Mouse (Mus musculus): ENCODE measurements around the gene Shisa7.
"Not testable (repeated sequence)": the region's sequence is repeated elsewhere in the genome, so short reads cannot be mapped to it uniquely, and the experiment has no call there.

Gene Shisa7

DNA sequence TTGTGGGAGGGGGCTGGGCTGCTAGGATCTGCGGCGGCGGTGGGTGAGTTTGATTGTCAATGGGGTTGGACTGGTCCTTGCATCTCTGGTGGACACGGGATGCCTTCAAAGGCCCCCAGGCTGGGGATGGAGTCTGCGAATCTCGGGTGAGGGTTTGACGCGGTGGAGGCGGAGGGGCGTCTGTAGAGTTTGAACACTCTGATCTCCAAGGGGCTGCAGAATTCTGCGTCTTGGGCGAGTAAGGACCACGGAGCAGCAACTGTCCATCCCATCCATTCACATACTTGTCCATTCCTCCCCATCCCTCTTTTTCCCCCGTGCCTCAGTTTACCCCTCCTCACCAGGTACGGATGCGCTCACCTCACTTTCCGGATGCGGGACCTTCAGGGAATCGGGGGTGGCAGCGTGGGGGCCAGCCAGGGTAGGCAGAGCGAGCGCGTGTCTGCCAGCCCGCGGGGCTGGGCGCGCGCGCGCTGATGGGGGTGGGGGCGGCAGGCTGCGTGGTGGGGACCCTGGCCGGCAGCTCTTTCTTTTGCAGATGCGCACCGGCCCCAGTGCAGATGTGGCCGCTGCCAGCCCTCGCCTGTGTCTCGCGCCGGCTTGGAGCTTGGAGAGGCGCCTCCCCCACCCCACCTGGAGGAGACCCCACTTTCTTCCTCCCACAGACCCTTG lies at the start of gene Shisa7:
Shisa7 (minus strand) TSS at position 452 of the 672 bp plus-strand sequence.
- DNase-seq (ENCODE audit: low spot score in 2 of 2), result no peak

DNA sequence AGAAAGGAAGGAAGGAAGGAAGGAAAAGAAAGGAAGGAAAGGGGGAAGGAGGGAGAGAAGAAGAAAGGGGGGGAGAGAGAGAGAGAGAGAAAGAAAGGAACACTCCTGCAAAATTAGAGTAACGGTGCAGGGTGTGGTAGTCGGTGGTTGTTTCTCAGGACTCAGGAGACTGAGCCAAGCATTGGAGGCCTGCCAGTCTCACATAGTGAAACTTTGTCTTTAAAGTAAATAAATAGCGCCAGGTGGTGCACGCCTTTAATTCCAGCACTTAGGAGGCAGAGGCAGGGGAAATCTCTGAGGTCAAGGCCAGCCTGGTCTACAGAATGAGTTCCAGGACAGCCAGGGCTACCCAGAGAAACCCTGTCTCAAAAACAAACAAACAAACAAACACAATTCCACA lies 42.2 kb upstream of the Shisa7 start:
- DNase-seq (ENCODE audit: low spot score in 2 of 2), result no peak

DNA sequence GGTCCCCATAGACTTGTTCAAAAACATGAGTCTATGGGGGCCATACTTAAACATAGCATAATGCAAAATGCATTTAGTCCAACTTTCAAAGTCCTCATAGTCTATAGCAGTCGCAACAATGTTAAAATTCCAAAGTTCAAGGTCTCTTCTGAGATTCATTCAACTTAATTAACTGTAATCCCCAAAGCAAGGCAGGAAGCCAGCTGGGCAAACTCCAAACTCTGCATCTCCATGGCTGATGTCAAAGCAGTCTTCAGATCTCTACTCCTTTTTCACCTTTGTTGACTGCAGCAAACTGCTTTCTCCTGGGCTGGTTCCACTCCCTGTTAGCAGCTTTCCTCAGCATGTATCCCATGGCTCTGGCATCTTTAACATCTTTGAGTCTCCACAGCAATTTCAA lies 34.5 kb upstream of the Shisa7 start:
- not testable (repeated sequence) for DNase-seq (ENCODE audit: low spot score in 2 of 2)

DNA sequence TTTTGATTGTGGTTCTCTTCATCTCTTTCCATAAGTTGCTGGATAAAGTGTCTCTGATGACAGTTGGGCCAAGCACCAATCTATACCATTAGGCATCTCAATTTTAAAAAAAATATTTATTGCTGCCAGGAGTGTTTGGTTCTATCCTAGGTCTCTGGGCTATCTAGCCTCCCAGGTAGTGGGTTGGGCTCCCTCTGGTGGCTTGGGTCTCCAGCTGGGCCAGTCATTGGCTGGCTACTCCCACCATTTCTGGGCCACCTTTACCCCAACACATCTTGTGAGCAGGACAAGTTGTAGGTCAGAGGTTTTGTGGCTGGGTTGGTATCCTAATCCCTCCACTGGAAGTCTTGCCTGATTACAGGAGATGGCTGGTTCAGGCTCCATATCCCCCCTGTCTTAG lies 33.7 kb upstream of the Shisa7 start:
- no peak for DNase-seq (ENCODE audit: low spot score in 2 of 2)

DNA sequence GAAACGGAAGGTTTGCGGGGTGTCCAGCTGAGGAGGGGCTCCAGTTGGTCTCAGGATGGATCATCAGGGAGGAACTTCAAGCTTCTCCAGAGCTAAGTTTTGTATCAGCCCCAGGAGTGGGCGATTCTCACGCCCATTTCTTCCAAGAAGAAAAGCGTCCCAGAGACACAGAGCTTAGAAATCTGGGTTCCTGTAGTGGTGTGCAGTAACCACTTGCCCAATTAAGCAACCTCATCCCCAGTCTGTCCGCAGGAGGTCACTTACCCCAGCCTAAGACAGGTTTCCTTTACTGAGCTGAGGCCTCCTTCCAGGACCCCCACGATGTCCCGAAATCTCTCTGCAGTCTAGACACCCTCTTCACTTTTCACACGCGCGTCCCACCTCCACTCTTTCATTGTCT lies 32.7 kb upstream of the Shisa7 start:
- no peak for DNase-seq (ENCODE audit: low spot score in 2 of 2)

DNA sequence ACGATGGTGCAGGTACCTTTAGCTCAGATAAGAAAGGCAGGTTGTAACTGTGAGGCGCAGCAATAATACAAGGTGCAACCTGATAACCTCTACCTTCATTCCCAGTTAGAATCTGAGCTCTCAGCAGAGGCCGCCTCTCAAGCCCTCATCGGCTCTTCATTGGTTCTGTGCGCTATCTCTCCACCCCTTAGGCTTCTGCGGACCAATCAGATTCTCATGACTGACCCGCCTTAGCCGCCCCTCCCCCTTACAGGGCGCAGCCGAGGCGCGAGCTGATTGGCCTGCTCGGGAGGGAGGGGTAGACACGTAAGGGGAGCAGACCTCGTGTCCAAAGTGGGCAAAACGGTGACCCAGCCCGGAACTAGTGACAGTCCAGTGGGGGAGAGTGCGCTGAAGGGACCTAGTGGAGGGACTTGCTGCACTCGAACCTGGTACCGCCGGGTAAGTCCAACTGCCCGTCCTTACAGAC lies 32.3 kb upstream of the Shisa7 start, which contains the start of gene Isoc2a:
Isoc2a (plus strand) TSS at position 401 of the 469 bp plus-strand sequence.
- DNase-seq (ENCODE audit: low spot score in 2 of 2), result peak; percentile 92 to 93

DNA sequence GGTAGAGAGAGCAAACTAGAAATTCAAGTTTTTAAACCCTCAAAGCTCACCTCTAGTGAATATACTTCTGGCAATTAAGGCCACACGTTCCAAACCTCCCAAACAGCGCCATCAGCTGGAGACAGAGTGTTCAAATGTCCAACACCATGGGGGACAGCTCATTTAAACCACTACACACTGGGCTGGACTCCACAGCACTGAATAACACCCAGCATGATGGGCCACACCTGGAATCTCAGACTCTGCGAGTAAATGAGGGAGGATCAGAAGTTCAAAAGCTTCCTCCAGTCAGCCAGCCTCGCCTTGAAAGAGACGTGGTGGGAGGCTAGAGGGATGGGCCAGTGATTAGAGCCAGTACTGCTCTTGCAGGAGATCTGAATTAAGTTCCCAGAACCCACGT lies 25.6 kb upstream of the Shisa7 start, which contains the start of gene Isoc2b:
Isoc2b (minus strand) TSS at position 126 of the 400 bp plus-strand sequence.
- no peak for DNase-seq (ENCODE audit: low spot score in 2 of 2)

DNA sequence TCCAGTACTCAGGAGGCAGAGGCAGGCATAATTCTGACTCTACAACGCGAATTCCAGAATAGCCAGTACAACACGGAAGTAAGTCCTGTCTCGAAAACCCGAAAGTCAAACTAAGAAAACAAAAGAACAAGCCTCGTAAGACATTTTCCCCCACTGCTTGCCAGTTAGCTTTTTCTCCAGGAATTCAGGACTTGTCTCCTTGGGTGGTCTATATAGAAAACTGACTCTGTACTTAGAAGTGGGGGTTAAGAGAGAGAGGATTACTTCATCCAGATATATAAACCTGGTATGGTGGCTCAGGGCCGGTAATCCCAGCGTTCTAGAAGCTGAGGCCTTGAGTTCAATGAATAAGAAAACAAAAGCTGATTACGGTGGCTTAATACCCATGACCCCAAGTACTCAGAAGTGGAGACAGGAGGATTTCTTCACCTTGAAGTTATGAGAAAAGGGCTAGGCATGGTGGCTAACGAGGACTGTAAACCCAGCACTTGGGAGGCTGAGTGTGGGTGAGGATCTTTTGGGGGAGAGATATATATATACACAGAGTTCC lies 22.2 kb upstream of the Shisa7 start:
- DNase-seq (ENCODE audit: low spot score in 2 of 2), result no peak

DNA sequence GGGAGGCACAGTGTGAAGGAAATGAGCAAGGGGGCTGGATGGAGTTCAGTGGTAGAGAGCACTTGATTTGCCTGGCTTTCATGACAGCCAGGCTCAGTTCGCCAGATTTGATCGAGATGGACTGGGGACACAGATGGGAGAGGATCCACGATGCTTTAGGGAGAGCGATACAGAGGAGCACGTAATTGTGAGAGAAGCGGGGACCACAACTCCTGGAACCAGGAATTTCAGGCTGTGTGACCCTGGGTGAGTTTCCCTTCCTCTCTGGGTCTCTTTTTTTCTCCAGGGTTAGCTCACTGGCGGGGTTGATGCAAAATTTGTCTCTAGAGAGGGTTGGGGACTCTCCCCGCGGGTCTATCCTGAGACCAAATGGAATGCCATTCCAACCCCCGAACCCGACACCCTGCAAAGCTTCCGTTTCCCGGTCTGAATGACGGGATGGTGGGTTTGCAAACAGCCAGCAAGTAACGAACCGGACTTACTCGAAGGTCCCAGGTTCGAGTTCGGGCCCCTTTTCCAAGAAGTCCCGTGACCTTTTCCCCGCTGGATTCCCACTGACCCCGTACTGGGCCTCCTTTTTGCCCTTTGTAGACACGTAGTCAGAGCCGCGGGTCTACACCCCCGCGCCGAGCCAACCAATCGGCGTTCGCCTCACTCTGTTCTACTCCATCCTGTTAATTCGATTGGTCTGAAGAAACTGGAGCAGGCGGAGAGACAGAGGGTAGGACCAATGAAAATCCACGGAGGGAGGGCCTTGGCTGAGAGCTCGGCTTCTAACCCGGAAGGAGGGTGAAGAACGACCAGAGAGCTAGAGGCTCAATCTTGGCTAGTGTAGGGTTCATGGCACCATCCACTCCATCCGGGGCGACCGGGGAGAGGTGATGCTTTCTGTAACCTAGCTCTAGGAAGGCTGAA lies 21.3 kb upstream of the Shisa7 start:
- peak; percentile 99 for DNase-seq (ENCODE audit: low spot score in 2 of 2)

DNA sequence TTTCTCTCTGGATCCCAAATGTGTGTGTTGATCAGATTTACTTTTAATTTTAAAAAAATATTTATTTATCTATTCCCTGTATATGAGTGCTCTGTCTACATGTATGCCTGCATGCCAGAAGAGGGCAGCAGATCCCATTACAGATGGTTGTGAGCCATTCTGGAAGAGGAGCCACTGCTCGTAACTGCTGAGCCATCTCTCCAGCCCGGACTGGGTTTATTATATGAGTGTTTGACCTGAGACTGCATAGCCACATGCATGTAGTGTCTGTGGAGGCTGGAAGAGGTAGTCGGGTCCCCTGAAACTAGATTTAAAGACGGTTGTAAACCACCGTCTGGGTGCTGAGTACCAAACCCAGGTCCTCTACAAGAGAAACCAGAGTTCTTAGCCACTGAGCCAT lies 20.6 kb upstream of the Shisa7 start:
- peak in 1 of 2 experiments; percentile 41 for DNase-seq (ENCODE audit: low spot score in 2 of 2)

DNA sequence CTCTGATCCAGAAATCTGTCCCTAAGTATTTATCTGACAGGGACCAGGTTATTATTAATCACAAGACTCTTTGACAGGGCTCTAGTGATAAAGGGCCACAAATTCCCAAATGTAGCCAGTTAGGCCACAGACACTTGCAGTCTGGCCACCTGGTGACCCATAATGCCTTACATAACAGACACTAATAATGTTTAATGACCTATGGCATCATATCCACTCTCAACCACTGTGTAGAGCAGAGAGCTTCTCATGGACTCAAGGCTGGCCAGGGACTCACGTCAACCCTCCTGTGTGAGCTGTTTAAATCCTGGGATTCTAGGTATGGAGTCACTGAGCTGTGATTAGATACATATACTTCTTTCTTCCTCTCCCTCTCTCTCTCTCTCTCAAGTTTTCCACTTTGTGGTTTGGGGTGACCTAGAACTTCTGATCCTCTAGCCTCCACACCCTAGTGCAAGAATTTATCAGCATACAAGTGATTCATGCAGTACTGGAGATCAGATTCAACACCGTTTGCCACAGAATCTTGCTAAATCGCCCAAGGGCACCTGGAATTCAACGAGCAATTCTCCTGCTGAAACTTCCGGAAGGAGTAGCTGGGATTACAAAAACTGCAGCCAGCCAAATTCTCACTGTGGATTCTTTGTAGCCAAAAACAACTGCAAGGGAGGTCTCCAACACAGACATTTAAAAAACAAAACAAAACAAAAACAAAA lies 19.8 kb upstream of the Shisa7 start:
- DNase-seq (ENCODE audit: low spot score in 2 of 2), result no peak

DNA sequence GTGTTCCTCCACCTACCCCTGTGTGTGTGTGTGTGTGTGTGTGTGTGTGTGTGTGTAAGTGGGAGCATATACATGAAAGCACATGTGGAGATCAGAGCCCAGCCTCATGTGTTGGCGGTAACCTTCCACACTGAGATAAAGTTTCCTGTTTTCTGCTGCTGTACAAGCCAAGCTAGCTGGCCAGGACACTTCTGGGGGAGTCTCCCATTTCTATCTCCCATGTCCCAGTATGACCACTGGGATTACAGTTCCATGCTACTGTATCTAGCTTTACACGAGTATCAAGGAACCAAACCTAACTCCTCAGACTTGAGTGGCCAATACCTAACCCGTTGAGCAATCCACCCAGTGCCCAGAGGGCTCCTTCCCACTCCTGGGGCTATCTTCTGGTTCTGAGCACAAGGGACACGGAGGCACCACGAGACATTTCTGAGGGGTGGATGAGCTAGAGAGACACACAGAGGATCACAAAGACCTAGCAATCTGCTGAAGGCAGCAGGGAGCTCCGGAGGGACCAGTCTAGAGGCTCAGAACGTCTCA lies 19.1 kb upstream of the Shisa7 start:
- no peak for DNase-seq (ENCODE audit: low spot score in 2 of 2)

DNA sequence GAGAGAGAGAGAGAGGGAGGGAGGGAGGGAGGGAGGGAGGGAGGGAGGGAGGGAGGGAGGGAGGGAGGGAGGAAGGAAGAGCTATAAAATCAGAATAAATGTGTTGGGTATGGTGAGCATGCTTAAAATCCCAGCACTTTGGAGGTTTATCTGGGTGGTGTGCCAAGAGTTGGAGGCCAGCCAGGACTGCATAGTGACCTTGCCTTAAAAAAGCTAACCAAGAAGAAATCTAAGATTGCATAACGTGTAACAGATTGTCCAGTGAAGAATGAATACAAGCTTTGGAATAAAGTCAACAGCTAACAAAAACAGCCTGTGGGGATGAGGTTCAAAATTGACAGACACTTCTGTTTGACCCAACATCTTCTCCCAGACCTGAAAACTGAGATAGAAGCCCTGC lies 18.5 kb upstream of the Shisa7 start:
- DNase-seq (ENCODE audit: low spot score in 2 of 2), result peak; percentile 59 to 81

DNA sequence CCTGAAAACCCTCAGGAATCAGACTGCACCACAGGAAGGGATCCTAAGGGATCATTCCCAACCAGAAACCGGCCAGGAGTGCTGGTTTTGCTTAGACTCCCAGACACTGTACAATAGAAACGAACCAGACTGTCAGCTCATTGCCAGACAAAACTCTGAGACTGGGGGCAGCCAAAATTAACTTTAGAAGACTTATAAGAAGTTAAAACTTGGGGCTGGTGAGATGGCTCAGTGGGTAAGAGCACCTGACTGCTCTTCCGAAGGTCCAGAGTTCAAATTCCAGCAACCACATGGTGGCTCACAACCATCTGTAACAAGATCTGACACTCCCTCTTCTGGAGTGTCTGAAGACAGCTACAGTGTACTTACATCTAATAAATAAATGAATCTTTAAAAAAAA lies 16.4 kb upstream of the Shisa7 start:
- DNase-seq (ENCODE audit: low spot score in 2 of 2), result not testable (repeated sequence)

DNA sequence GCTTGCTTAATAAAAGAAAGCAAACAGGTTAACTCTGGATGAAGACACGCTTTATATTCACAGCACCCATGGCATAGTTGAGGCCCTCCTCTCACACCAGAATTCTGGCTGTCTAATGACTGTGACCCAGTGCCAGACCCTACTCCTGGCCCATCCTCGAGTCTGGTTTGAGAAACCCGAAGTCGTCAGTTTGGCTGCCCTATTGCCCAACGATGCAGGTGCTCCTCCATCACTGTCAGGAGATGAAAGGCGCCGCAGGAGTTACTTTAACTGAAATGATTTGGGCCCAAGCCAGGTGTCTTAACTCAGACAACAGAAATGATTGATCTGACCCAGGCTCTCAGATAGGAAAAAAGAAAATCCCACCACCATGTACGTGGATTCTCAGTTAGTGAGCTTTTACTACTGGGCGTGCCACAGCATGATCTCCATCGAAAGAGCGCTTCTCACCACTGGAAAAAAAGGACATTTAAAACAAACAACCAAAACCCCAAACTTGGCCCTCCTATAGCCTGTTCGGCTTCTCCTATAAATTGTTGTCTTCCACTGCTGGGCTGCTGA lies 15.0 kb upstream of the Shisa7 start:
- no peak for DNase-seq (ENCODE audit: low spot score in 2 of 2)

DNA sequence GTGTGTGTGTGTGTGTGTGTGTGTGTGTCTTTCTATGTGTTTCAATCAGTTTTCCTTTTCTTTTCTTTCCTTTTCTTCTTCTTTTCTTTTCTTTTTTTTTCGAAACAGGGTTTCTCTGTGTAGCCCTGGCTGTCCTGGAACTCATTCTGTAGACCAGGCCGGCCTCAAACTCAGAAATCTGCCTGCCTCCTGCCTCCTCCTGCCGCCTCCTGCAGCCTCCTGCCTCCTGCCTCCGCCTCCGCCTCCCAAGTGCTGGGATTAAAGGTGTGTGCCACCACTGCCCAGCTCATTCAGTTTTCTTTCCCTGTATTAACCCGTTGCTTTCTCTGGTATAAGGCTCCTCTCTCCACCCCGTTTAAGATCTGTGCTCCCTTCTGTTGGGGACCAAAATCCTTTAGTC lies 12.8 kb upstream of the Shisa7 start:
- no peak for DNase-seq (ENCODE audit: low spot score in 2 of 2)

DNA sequence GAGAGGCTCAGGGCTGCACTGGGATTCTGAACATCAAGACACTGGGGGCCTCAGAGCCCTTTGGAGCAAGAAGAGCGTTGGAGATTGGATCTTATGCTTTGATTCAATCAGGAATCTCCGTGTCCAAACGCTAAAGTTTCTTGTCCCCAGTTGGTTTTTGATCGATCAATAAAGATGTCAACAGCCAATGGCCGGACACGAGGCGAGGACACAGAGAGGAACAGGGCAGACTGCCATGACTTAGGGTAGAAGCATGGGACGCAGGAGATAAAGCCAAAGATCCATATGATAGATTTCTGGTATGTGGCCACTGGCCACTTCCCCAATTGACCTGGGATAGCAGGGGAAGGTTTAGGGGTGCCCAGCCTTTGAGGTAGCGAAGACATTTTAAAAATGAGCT lies 12.0 kb upstream of the Shisa7 start:
- DNase-seq (ENCODE audit: low spot score in 2 of 2), result no peak

DNA sequence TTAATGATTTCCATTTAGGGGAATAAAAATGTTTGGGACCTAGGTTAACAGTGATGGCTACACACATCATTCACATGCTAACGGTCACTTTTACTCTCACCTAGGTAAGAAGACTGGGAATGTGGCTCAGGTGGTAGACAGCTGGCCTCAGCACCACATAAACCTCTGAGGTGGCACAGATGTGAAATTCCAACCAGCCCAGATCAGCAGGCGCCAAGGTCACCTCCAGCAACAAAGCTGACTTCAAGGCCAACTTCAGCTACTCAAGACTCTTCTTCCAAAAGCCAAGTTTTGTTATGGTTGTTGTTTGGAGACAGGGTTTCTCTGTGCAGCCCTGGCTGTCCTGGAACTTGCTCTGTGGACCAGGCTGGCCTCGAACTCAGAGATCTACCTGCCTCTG lies 9.1 kb upstream of the Shisa7 start:
- DNase-seq (ENCODE audit: low spot score in 2 of 2), result no peak

DNA sequence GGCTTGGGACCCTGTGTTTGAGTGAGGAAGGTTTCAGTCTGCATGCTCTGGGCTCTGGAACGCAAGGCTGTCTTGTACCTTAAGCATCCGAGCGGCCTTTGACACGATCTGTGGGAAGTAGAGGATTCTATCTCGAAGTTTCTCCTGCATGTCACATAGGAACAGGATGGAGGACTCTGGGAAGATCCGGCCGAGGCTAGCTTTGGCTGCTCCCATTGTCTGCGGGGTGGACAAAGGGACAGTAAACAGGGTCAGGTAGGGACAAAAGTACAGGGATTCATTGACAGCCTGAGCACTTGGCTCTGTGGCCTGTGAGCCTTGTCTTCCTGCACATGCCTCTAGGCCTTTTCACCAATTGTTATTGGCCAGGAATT lies 6.8 kb upstream of the Shisa7 start:
- DNase-seq (ENCODE audit: low spot score in 2 of 2), result no peak

DNA sequence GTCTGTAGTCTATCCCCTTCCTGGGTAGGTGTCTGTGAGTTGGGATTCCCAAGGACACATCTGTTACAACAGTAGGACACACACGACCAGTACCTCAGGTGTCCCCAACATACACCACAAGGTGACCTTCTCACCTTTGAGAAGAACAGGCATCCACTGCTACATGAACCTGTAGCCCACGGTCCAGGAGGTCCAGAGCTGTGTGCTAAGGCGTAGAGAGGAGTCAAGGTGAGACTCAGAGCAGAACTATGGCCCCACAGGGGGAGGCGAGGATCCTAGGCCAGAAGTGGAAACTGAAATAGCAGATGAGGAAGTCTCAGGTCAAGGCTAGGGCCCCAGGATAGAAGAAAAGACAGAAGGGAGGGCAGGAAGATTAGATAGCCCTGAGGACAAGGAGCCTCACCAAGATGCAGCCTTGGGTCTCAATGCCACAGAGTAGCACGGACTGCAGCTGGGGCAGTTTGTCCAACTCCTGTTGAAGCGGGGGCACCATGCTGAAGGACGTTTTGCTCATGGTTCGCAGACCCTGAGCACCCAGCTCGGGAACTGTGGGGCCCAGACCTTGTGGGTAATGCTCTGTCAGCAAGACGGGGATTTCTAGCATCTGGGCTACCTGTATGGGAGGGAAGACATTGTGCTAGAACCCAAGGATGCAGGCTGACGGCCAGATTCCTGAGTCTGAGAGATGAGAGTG lies 6.3 kb upstream of the Shisa7 start:
- DNase-seq (ENCODE audit: low spot score in 2 of 2), result no peak

DNA sequence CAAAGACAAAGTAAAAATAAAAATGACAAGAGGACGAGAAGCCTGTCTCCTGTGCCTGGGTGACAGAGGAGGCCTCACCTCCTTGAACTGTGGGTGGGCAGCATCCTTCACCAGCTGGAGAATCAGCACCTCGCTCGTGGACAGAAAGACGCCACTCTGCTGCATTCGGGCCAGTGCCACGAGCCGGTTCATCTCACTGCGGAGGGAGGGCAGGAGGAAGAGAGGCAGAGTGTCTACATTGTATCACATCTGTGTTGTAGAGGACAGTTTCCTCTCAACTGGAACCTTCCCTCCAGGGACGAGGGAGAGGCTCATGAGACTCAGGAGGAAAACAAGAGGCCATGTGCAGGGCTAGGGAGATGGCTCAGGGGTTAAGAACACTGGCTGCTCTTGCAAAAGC lies 4.9 kb upstream of the Shisa7 start:
- DNase-seq (ENCODE audit: low spot score in 2 of 2), result no peak

All from heart, adult 9 months (tissue).